Mouse (Mus musculus): Measurements from ENCODE around the gene Fto. TPM values are rescaled to one million over a fixed set of nuclear protein-coding genes. Genes with fewer than 3 reads are reported as not detected.

Gene Fto
- total RNA-seq, 2 experiments from 2014 or later = 24.6 to 53.8 TPM

- no peak for ATAC-seq (replicated peaks; ENCODE audit: low FRiP score, low TSS enrichment, poor library complexity, severe bottlenecking)
Measured at GRCm38 (mm10) chr8:91426496-91426895, 113.2 kb downstream of the Fto start.

DNA sequence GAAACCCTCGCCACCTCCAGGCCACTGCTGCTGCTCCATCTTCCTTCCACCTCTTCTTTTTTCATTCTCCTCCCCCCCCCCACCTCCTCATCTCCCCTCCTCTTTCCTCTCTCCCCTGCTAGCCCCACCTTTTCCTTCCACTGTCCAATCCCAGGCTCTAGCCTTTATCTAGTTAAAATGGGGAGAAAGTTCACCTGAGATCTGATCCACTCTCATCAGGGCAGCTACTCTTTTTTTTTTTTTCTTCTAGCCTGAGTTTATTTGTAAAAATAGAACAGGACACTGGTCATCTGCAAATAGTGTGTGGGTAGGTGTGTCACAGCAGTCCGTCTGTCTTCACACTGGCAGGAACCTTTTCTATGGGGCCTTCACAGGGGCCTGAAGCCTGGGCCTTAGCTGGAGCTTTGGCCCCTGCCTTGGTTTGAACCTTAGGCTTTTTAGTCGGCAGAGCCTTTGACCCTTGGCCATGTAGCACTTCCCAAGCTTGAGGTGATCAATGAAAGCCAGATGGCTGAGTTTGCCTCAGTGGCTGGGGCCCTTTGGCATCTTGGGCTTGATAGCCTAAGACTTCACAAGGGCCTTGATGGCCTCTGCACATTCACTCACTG is 117.1 kb downstream of the Fto start:
- no peak for ATAC-seq (replicated peaks; ENCODE audit: low FRiP score, low TSS enrichment, poor library complexity, severe bottlenecking)

- no peak for ATAC-seq (replicated peaks; ENCODE audit: low FRiP score, low TSS enrichment, poor library complexity, severe bottlenecking)
Measured at GRCm38 (mm10) chr8:91436036-91436435, 122.7 kb downstream of the Fto start.

GRCm38 (mm10) chr8:91443911-91444310 is 130.6 kb downstream of the Fto start:
- no peak for ATAC-seq (replicated peaks; ENCODE audit: low FRiP score, low TSS enrichment, poor library complexity, severe bottlenecking)

GRCm38 (mm10) chr8:91444636-91445410 is 131.5 kb downstream of the Fto start:
- ATAC-seq (replicated peaks; ENCODE audit: low FRiP score, low TSS enrichment, poor library complexity, severe bottlenecking) = no peak

GRCm38 (mm10) chr8:91445516-91445915 is 132.2 kb downstream of the Fto start:
- no peak for ATAC-seq (replicated peaks; ENCODE audit: low FRiP score, low TSS enrichment, poor library complexity, severe bottlenecking)

DNA sequence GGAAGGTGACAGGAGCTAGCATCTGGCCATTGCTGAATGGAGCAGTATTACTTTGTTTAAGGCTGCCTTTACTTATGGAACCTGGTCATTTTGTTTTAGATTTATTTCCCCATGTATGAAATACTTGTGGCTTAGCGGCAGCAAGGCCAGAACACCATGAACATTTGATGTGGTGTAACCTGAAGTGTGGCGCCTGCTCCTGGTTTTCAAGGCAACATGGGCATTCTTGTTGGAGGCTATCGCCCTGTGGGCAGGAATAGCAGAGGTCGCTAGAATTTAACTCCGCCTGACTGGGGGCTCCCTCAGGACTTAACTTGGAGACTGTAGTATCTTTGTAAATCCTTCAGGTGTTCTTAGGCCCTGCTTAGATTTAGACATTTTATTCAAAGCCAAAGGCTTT is 132.7 kb downstream of the Fto start:
- ATAC-seq (replicated peaks; ENCODE audit: low FRiP score, low TSS enrichment, poor library complexity, severe bottlenecking) = no peak

DNA sequence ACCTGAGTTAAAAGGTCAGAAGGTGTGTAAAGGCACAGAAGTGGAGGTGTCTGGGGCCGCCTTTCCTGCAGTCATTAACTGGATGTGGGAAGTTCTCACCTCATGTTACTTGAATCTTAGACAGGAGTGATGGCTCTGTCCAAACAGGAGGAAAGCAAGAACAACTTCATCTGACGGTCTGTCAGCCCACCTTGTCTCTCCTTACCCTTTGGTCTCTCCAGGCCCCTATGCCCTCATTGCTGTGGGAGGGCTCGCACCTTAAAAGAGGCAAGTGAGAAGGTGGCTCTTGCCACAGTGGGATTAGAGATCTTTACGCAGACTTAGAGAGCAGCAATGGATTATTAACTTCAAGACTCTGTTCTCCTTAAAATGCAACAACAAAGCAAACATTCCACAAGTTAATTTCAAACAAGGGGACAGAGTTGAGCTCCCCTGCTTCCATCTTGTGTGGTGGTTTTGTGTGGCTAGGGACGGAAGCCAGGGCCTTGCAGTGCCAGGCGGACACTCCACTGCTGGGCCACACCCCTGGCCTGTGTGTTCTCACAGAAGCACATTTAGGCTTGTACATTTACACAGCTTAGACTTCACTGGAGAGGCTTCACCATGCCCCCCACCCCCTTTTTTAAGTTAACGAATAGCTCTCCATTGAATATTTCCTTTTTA is 135.5 kb downstream of the Fto start:
- ATAC-seq (replicated peaks; ENCODE audit: low FRiP score, low TSS enrichment, poor library complexity, severe bottlenecking) = no peak

DNA sequence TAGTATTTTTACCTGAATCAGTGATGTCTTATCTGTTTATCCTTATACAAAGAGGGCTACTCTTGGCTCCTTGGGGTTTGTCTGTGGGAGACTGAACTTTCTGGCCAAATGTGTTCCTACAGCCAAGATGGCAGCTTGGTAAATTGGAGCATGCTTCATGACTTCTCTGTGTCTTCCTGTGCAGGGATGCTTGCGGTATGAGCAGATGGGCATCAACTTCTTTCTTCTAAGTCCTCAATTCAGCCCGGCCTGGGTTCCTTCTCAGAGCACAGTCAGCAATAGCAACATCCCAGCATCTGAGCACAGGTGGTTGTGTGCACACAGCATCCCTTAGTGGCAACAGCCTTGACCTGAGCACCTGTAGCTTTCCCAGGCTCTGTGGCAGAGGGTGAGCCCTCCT is 141.6 kb downstream of the Fto start:
- no peak for ATAC-seq (replicated peaks; ENCODE audit: low FRiP score, low TSS enrichment, poor library complexity, severe bottlenecking)

GRCm38 (mm10) chr8:91455591-91455990 is 142.3 kb downstream of the Fto start:
- ATAC-seq (replicated peaks; ENCODE audit: low FRiP score, low TSS enrichment, poor library complexity, severe bottlenecking) = no peak

DNA sequence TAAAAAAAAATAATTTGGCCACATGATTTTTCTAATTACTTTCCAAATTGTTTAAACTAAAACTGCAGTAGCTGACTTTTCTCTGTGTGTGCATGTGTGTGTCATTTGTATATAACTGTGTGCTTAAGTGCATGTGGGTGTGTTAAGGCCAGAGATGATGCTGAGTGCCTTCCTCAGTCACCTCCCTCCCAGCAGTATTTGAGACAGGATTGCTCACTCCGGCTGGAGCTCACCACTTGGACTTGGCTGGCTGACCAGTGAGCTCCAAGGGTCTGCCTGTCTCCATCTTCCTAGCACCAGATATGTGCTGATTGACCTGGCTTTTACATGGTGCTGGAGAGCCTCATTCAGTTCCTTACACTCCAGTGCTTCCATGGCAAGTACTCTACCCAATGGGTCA is 144.7 kb downstream of the Fto start:
- no peak for ATAC-seq (replicated peaks; ENCODE audit: low FRiP score, low TSS enrichment, poor library complexity, severe bottlenecking)

GRCm38 (mm10) chr8:91460965-91461364 is 147.6 kb downstream of the Fto start:
- peak; percentile 55; the same call in 1 of the 2 replicates for ATAC-seq (replicated peaks; ENCODE audit: low FRiP score, low TSS enrichment, poor library complexity, severe bottlenecking)

GRCm38 (mm10) chr8:91463757-91464156 is 150.4 kb downstream of the Fto start:
- ATAC-seq (replicated peaks; ENCODE audit: low FRiP score, low TSS enrichment, poor library complexity, severe bottlenecking) = no peak

DNA sequence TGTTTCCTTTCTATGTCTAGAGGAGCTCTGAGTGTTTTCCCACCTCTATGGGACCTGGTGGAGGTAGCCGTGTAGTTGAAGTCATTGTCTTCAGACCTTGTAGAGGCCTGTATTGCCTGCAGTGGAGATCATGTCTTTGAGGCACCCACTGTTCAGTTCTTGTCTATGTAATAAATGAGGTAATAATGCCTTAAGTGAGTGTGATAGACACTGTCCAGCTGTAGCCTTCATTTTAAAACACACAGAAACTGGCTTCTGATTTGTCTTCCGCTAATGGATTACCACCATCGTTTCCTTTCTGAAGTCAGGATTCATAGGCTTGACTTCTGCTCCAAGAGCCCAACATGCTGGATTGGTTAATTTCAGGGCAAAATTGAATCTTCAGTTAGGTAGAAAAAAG is 154.1 kb downstream of the Fto start:
- no peak for ATAC-seq (replicated peaks; ENCODE audit: low FRiP score, low TSS enrichment, poor library complexity, severe bottlenecking)

- ATAC-seq (replicated peaks; ENCODE audit: low FRiP score, low TSS enrichment, poor library complexity, severe bottlenecking) = no peak
Measured at GRCm38 (mm10) chr8:91467881-91468534, 154.7 kb downstream of the Fto start.

DNA sequence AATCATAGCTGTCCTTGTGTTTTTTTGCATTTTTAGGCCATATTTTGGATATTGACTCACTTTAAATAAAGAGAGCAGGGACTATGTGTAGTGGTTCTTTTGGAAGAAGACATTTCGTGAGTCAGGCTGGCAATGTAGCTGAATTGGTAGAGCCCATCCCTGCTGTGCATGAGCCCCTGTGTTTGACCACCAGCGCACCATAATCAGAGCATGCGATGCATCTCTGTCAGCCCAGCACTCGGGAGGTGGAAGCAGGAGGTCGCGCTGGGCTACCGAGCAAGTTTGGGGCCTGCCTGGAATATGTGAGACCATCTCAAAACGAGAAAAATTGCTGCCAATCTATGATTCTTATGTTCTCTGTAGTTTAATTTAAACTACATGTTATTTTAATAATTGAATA is 156.1 kb downstream of the Fto start:
- no peak for ATAC-seq (replicated peaks; ENCODE audit: low FRiP score, low TSS enrichment, poor library complexity, severe bottlenecking)

GRCm38 (mm10) chr8:91474731-91475279 is 161.5 kb downstream of the Fto start:
- ATAC-seq (replicated peaks; ENCODE audit: low FRiP score, low TSS enrichment, poor library complexity, severe bottlenecking) = no peak

DNA sequence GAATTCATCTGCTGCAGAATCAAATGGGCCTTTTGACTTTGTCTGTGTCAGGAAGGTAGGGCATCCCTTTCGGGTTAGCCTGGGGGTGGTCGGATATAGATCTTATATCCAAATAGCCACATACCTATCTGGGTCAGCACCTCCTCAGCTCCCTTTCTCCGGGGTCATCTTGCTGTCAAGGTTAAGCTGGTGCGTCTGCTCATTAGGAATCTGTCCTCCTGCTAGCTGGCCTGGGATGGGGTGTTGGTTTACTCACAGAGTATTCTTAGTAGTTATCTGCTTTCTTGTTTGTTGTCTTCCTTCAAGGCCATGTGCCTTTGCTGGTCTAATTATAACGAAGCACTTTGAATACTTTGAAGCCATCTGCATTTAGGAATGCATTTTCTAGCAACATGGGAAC is 163.7 kb downstream of the Fto start:
- ATAC-seq (replicated peaks; ENCODE audit: low FRiP score, low TSS enrichment, poor library complexity, severe bottlenecking) = no peak

- no peak for ATAC-seq (replicated peaks; ENCODE audit: low FRiP score, low TSS enrichment, poor library complexity, severe bottlenecking)
Measured at GRCm38 (mm10) chr8:91477471-91477870, 164.1 kb downstream of the Fto start.

DNA sequence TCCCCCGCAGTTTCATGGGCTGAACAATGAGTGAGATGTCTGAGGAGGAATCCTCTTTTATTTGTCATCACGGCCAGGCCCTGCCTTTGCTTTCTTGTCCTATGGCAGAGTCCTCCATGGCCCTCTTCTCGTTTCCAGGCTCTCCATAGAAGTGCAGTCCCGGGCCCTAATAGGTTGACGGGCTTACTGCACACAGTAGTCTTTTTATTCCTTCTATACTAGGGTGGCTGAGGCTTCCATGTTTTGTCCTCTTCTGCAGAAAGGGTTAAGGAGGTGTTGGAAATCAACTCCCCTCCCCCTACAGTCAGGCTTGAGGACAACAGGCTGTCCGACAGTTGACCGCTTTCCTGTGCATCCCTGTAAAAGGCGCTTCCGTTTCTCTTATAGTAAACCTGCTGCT is 169.2 kb downstream of the Fto start:
- no peak for ATAC-seq (replicated peaks; ENCODE audit: low FRiP score, low TSS enrichment, poor library complexity, severe bottlenecking)

Data from megakaryocyte-erythroid progenitor cell, adult 5-6 weeks (primary cell).